Mouse (Mus musculus) hindbrain, embryonic 10.5 days (tissue): ENCODE data around the gene Med27. TPM values are rescaled to one million over a fixed set of nuclear protein-coding genes. Genes with fewer than 3 reads are reported as not detected.

Experiments used
- DNase-seq: peaks from one replicate; pipeline ENCODE4 v3.0.0-alpha.2; 2017; ENCODE audit warnings: low spot score
- H3K27ac ChIP-seq: fragments of 300-500 bp; sonication (generic); 2 replicates; pipeline ENCODE4 v1.5.1; 2016; ENCODE audit warnings: mild to moderate bottlenecking, moderate library complexity
- H3K27me3 ChIP-seq: fragments of 300-500 bp; sonication (generic); 2 replicates; pipeline ENCODE4 v1.6.1; 2016; ENCODE audit warnings: mild to moderate bottlenecking; ENCODE audit not compliant: poor library complexity, insufficient read depth, severe bottlenecking
- H3K36me3 ChIP-seq: fragments of 300-500 bp; sonication (generic); 2 replicates; pipeline ENCODE4 v1.6.1; 2016; ENCODE audit warnings: mild to moderate bottlenecking, moderate library complexity
- H3K4me1 ChIP-seq: fragments of 300-500 bp; sonication (generic); replicated peaks from 2 replicates; pipeline ENCODE4 v1.6.1; 2016; ENCODE audit warnings: mild to moderate bottlenecking
- H3K4me3 ChIP-seq: fragments of 300-500 bp; sonication (generic); 2 replicates; pipeline ENCODE4 v1.5.1; 2016; ENCODE audit warnings: mild to moderate bottlenecking, moderate library complexity
- H3K9me3 ChIP-seq: fragments of 300-500 bp; sonication (generic); 2 replicates; pipeline ENCODE4 v1.6.1; 2016; ENCODE audit warnings: mild to moderate bottlenecking, moderate library complexity
- WGBS: fragments of 180-500 bp; shearing (Covaris S2); methylation state at CpG from one replicate; pipeline ENCODE4 v1.1.7; 2016; 5-methylcytosine and 5-hydroxymethylcytosine counted together
- polyA plus RNA-seq: library from polyadenylated mRNA; unstranded; fragments of >200 nt; fragmentation: Nextera tagmentation; extraction: Ambion mirVana; gene quantifications from 2 replicates; pipeline ENCODE4 v1.2.1, GENCODE M21; 2016

Gene Med27
- polyA plus RNA-seq, 1 experiment from 2014 or later: 70.2 TPM

DNA sequence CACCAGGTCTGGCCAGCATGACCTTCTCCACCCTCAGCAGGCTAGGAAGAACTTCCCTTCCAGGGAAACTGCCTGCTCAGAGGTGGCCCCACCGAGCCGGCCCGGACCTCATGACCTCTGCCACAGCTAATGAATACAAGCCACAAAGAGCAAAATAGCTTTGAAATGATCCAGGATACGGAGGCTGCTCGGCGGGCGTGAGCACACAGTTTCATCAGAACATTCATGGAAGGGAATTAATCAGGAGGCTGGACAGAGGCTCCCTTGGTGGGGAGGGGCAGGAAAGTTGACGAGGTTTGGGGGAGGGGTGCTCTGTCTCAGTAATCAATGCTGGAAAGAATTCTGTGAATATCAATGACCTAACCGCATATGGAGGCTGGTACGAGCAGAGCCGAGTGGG is 227.6 kb downstream of the Med27 start:
- Histone ChIP-seq H3K27ac (peak overlapping the region; percentile 81), H3K36me3 (no peaks in the 10 kb centered on the region), H3K4me1 (peaks cover 75% of the 10 kb centered on the region), H3K4me3 (peak overlapping the region; percentile 18), H3K27me3 (peaks cover 5% of the 10 kb centered on the region; the same call in 1 of the 2 replicates), H3K9me3 (no peaks in the 10 kb centered on the region)
- DNase-seq: peak; percentile 81
- 6% methylated on average over 11 of the region's 11 CpGs for WGBS

Other genes starting within 250 kb of the Med27 start
- 10.3 and 14.2 TPM in 2 replicates for gene Setx, start 222.6 kb upstream of the Med27 start, polyA plus RNA-seq
- 1.4 and 1.7 TPM in 2 replicates for gene Ntng2, start 93.8 kb upstream of the Med27 start, polyA plus RNA-seq